Mouse (Mus musculus) lung, postnatal 36 days (tissue): ENCODE measurements around the gene Gm21190.
"Not testable (repeated sequence)": the region's sequence is repeated elsewhere in the genome, so short reads cannot be mapped to it uniquely, and the experiment has no call there.

Experiments used
- DNase-seq: peaks from one replicate; pipeline ENCODE4 v3.0.0; 2022; ENCODE audit warnings: mixed read lengths

Gene Gm21190

DNA sequence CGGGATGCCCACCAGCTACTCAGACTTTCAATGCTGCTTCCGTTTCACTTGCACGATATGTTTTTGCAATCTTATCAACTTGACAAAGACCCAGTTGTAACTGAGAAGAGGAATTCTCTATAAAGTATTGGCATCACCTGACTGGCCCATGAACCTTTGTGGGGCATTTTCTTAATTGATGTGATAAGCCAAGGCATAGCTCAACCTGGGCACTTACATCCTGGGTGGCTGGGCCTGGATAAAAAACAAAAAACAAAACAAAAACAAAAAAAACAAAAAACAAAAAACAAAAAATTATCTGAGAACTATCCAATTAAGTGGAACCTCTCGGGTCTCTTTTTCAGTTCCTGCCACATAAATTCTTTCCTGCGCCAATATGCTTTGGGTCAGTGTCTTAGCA lies 40.3 kb downstream of the Gm21190 start:
- no peak for DNase-seq

DNA sequence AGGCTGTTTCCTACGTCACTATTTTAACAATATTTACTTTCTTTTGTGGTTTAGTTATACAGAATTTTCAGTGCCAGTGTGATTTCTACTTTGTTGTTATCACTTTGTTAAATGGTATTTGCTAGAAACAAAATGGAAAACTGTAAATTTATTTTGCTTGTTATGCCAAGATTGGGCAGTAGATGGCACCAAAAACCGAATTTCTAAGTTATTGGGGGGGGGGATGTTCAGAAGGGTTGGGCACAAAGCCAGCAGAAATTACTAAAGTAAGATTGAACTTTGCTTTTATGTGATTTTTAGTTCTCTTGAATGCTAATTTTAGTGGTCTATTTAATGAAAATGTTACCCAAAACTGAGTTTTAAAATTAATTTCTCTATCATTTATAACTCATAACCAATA lies 44.4 kb downstream of the Gm21190 start:
- DNase-seq = not testable (repeated sequence)

DNA sequence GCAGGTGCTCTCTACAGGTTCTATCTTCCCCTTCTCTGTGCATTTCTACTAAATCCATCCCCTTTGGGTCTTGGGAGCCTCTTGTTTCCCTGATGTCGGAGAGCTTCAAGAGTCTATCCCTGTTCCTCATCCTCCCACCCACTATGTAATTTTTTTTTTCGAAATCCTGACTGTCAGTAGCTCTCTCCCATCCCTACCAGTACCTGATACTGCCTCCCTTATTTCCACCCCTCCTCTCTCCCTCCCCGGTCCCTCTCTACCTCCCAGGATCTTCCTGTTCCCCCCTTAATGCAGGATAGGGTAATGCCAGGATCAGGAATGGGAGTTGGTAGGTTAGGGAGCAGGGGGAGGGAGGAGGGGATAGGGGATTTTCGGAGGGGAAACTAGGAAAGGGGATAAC lies 45.4 kb downstream of the Gm21190 start:
- not testable (repeated sequence) for DNase-seq

GRCm38 (mm10) chr5:15482815-15483214 lies 46.2 kb downstream of the Gm21190 start:
- not testable (repeated sequence) for DNase-seq

DNA sequence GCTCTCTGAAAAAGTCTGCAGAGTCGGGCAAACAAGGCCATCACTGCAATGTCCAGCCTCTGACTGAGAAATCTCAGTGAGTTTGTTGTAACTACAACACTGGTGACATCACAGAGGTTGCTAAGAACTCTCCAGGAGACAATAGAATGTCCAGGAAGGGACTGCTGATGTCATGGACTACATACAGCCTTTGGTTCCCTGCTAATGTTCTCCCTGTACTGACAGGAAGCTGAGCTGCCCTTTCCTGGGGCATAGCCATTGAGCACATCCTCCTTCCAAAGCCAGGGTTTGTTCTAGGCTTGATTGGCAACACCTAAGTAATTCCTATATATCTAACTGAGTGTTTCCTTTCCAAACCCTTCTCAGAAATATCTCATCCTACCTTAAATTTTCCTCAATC lies 52.6 kb downstream of the Gm21190 start, which contains the start of gene Gm21149:
Gene Gm21149, minus strand, starts transcription at position 101 of the 400 bp plus-strand sequence.
- DNase-seq = not testable (repeated sequence)
